Mouse (Mus musculus): ENCODE measurements around the gene Spaca6. TPM values are rescaled to one million over a fixed set of nuclear protein-coding genes. Genes with fewer than 3 reads are reported as not detected.

Gene Spaca6
- total RNA-seq (2014; rRNA removed): 22.8 and 29.8 TPM in 2 replicates
- 18.4 and 18.7 TPM in 2 replicates for polyA plus RNA-seq (2015; fragmentation: Nextera tagmentation; extraction: Ambion mirVana)

DNA sequence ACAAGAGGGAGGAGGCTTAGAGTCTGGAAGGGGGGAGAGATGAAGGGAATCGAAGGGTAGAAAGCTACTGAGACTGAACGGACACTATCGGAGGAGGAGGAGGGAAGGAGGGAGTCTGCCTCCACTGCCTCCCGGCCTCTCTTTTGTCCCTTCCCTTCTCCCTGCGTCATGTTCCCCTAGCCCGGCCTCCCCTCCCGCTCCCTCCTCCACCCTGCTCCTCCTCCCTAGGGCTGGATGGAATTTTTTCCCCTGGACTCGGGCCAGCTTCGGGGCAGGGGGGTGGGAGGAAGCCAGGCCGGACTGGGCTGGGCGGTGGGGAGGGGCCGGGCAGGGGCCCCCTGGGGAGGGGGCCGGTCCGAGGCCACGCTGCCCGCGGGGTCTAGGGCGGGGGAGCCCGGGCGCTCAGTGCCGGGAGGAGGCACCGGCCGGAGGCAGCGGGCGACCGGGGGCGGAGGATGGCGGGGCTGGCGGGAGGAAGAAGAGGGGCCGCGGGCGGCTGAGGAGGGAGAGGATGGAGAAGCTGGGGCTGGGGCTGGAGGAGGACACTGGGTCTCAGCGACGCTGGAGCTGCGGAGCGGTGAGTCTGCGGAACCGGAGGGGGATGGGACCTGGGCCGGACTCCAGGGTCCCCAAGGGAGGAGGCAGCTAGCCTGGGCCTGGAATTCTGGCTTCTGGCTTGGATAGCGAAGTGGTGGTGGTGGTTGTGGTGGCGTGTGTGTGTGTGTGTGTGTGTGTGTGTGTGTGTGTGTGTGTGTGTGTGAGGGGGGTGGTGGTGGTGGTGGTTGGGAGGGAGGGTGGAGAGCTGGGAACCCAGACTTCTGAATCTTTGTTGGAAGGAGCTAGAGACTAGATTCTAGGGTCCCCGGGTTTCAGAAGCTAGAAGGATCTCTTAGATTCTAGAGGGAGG, at the start of gene Spaca6:
Gene Spaca6, plus strand, starts transcription at position 408 of the 907 bp plus-strand sequence.
- peak within 1 kb of the TSS; percentile 87 for H3K4me3 ChIP-seq (ENCODE audit: low read length)
- H3K9me3 ChIP-seq (ENCODE audit: low read length): no peaks in the 10 kb centered on the region
- no peaks in the 10 kb centered on the region for H3K27me3 ChIP-seq (ENCODE audit: insufficient read depth, low read length)
- TF ChIP-seq CTCF (IDR thresholded peaks at IDR 0.05; ENCODE audit: low read depth): no peak
- H3K4me2 ChIP-seq (ENCODE audit: low read depth, low read length): peak within 1 kb of the TSS; percentile 94
- H3K36me3 ChIP-seq (ENCODE audit: insufficient read depth, low read length): peaks cover 4% of the 10 kb centered on the region; the same call in 1 of the 2 replicates
- peaks cover 13% of the 10 kb centered on the region for H3K4me1 ChIP-seq (ENCODE audit: insufficient read depth, low read length)
- ATAC-seq (peak; percentile 84), DNase-seq (ENCODE audit: low spot score) (peak; percentile 90)
- H3K27ac ChIP-seq: peak within 1 kb of the TSS; percentile 99
- WGBS: under 1% methylated on average over 30 of the region's 42 CpGs
- peak within 1 kb of the TSS; percentile 89 for H3K9ac ChIP-seq (replicated peaks; ENCODE audit: low read length)

DNA sequence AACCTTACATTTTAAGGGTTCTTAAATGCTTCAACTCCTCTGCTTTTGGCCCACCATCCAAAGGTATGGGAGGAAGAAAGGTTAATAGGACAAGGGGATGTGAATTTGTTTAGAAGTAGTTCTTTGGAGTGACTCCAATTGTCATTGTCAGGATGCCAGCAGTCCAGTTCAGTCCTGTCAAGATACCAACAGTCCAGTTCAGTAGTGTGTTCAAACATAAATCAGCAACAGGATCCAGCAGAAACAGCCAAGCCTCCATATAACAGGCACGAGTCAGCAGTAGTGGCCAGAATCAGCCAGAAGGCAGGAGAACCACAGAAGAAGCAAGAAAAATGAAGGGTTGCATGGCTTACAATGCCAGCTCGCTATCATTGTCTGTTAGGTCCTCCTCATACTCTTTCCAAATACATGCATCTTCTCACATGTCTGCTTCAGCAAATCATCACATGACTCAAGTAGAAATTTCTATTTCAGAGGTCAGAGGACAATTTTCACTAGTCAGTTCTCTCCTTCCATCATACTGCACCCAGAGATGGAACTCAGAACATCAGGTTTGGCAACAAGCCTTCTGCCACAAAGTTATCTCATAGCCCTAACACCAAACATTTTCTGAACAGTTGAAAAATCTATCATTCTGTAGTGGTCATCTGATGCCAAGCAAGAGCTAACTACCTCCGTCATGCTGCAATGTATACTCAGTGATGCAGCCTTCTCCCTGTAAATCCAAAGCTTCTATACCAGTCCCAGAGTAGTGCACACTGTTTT, 35.9 kb upstream of the Spaca6 start:
- DNase-seq (ENCODE audit: low spot score) (no peak), ATAC-seq (no peak)
- TF ChIP-seq CTCF (IDR thresholded peaks at IDR 0.05; ENCODE audit: low read depth): no peak
- Histone ChIP-seq H3K4me3 (ENCODE audit: low read length) (no peak overlapping the region), H3K36me3 (ENCODE audit: insufficient read depth, low read length) (no peaks in the 10 kb centered on the region), H3K27ac (no peak overlapping the region), H3K4me1 (ENCODE audit: insufficient read depth, low read length) (no peaks in the 10 kb centered on the region), H3K27me3 (ENCODE audit: insufficient read depth, low read length) (no peaks in the 10 kb centered on the region), H3K4me2 (ENCODE audit: low read depth, low read length) (no peak overlapping the region), H3K9ac (replicated peaks; ENCODE audit: low read length) (no peak overlapping the region), H3K9me3 (ENCODE audit: low read length) (no peaks in the 10 kb centered on the region)
- 74% methylated on average over 3 of the region's 3 CpGs for WGBS

DNA sequence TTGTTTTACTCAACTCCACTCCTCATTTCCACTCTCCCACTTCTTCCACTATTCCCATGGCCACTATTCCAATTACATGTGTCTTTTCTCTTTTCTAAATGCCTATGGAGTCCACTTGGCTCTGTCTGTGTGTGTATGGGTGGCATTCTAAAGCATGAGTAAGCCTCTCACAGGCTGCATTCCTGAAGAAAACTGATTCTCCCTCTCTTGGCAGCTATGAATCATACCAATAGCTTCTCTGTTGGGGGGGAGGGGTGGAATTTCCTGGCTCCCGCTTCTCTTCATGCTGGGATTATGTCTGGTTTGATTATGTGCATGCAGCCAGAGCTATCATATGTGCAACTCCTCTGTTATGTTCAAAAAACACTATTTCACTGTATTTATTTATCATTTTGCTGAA, 34.4 kb upstream of the Spaca6 start:
- WGBS: 14% methylated on average over 1 of the region's 1 CpGs
- Histone ChIP-seq H3K27ac (no peak overlapping the region), H3K27me3 (ENCODE audit: insufficient read depth, low read length) (no peaks in the 10 kb centered on the region), H3K36me3 (ENCODE audit: insufficient read depth, low read length) (no peaks in the 10 kb centered on the region), H3K9me3 (ENCODE audit: low read length) (no peaks in the 10 kb centered on the region), H3K4me3 (ENCODE audit: low read length) (no peak overlapping the region), H3K9ac (replicated peaks; ENCODE audit: low read length) (no peak overlapping the region), H3K4me2 (ENCODE audit: low read depth, low read length) (no peak overlapping the region), H3K4me1 (ENCODE audit: insufficient read depth, low read length) (no peaks in the 10 kb centered on the region)
- no peak for TF ChIP-seq CTCF (IDR thresholded peaks at IDR 0.05; ENCODE audit: low read depth)
- DNase-seq (ENCODE audit: low spot score) (peak; percentile 40), ATAC-seq (peak; percentile 59; the same call in 1 of the 2 replicates)

DNA sequence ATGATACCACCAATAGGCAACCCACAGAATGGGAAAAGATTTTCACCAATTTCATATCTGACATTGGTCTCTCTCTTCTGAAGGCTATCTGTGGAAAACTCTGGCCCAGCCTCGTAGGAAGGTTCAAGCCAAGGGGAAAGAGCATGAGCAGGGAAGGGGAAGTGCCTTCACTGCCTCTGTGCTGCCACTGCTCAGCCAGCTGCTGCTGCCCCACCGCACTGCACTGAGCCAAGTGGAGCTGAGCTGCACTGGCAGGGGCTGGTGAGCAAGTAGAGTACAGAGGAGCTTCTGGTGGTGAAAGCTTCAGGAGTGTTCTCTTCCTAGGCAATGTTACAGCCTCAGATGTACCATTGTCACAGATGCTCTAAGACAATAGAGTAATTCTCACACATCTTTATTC, 31.4 kb upstream of the Spaca6 start:
- WGBS: 51% methylated on average over 2 of the region's 2 CpGs

DNA sequence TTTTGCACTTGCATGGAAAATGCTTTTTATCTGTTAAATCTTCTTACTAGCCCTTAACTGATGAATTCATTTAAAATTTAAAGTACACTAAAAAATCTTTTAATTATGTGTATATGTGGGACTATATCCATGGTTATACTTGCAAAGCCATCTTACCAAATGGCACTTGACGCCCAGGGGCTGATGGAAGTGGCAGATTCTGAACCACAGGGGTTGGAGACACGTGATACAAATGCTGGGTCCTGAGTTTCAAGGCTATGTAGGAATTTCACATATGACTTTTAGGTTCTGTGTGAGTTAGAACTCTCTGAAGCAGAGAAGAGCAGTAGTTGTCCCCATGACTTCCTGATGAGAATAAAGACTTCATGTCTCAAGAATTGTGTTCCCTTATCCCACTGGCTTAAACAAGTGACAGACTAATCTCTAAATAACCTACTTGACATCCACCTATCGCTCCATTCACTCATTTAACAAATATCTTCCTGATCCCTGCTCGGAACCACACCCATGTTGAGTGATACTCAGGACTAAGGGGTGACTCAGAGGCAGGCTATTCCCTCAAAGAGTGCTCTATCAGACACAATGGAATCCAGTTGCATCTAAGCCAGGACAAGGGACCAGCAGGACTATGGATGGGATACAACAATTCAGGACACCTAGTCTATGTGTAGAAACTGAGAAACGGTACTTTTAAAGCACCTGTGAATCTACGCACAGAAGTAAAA, 3.2 kb upstream of the Spaca6 start:
- Histone ChIP-seq H3K9ac (replicated peaks; ENCODE audit: low read length) (no peak overlapping the region), H3K4me3 (ENCODE audit: low read length) (no peak overlapping the region), H3K27ac (no peak overlapping the region), H3K36me3 (ENCODE audit: insufficient read depth, low read length) (no peaks in the 10 kb centered on the region), H3K9me3 (ENCODE audit: low read length) (no peaks in the 10 kb centered on the region), H3K4me2 (ENCODE audit: low read depth, low read length) (no peak overlapping the region), H3K27me3 (ENCODE audit: insufficient read depth, low read length) (no peaks in the 10 kb centered on the region), H3K4me1 (ENCODE audit: insufficient read depth, low read length) (0 out of 2 replicates have a peak, but pooled peaks cover 5% of the 10 kb centered on the region)
- TF ChIP-seq CTCF (IDR thresholded peaks at IDR 0.05; ENCODE audit: low read depth): no peak
- no peak for ATAC-seq
- DNase-seq (ENCODE audit: low spot score): no peak
- 81% methylated on average over 6 of the region's 6 CpGs for WGBS

More for the DNA sequence above, 31.4 kb upstream of the Spaca6 start:
- TF ChIP-seq CTCF (IDR thresholded peaks at IDR 0.05; ENCODE audit: low read depth): no peak
- Histone ChIP-seq H3K9me3 (ENCODE audit: low read length) (no peaks in the 10 kb centered on the region), H3K9ac (replicated peaks; ENCODE audit: low read length) (no peak overlapping the region), H3K4me2 (ENCODE audit: low read depth, low read length) (no peak overlapping the region), H3K27ac (no peak overlapping the region), H3K36me3 (ENCODE audit: insufficient read depth, low read length) (no peaks in the 10 kb centered on the region), H3K4me1 (ENCODE audit: insufficient read depth, low read length) (no peaks in the 10 kb centered on the region), H3K27me3 (ENCODE audit: insufficient read depth, low read length) (no peaks in the 10 kb centered on the region), H3K4me3 (ENCODE audit: low read length) (no peak overlapping the region)
- no peak for ATAC-seq
- no peak for DNase-seq (ENCODE audit: low spot score)

DNA sequence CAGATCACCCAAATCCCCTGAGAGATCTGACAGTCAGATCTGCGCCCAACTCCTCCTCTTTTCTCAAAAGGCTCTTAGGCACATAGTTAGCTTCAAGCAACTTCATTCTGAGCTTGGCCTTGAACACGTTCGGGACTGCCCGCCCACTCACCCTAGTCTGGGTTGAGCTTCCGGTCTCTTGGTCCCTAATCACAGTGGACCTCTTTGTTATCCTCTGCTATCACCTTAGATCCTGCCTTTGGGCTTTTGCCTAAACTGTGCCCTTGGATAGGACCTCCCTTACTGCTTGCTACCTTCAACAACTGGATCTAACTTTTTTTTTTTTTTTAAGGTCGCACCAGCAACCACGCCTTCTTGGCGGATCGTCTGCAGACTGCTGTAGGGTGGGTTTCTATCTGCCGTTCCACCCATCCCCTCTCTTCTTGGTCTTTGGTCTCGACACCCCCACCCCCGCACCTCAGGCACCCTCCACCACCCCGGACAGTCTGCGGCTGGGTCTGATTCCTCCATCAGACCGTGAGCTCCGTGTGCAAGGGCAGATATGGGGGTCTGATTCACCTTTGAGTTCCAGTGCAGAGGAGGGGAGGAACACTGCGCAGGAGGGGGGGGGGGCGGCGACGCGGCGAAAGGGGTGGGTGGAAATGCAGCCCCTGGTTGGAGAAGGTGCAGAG, 902 bp upstream of the Spaca6 start:
- peak overlapping the region; percentile 99 for H3K27ac ChIP-seq
- peak overlapping the region; percentile 94 for H3K4me2 ChIP-seq (ENCODE audit: low read depth, low read length)
- H3K9me3 ChIP-seq (ENCODE audit: low read length): no peaks in the 10 kb centered on the region
- peak overlapping the region; percentile 89 for H3K9ac ChIP-seq (replicated peaks; ENCODE audit: low read length)
- no peak for TF ChIP-seq CTCF (IDR thresholded peaks at IDR 0.05; ENCODE audit: low read depth)
- DNase-seq (ENCODE audit: low spot score): peak; percentile 58
- peaks cover 13% of the 10 kb centered on the region for H3K4me1 ChIP-seq (ENCODE audit: insufficient read depth, low read length)
- no peaks in the 10 kb centered on the region for H3K27me3 ChIP-seq (ENCODE audit: insufficient read depth, low read length)
- WGBS: 1% methylated on average over 19 of the region's 22 CpGs
- peak overlapping the region; percentile 87 for H3K4me3 ChIP-seq (ENCODE audit: low read length)
- H3K36me3 ChIP-seq (ENCODE audit: insufficient read depth, low read length): no peaks in the 10 kb centered on the region
- peak; percentile 60 for ATAC-seq
